Mouse (Mus musculus): ENCODE data around the gene Uba1y. TPM values are rescaled to one million over a fixed set of nuclear protein-coding genes. Genes with fewer than 3 reads are reported as not detected.

Uba1y gene
- not detected for polyA plus RNA-seq (2014; fragmentation: Illumina TruSeq; extraction: RNeasy Lipid Tissue Mini Kit (QIAGEN cat#74804); ENCODE audit: low read depth, low replicate concordance)

DNA sequence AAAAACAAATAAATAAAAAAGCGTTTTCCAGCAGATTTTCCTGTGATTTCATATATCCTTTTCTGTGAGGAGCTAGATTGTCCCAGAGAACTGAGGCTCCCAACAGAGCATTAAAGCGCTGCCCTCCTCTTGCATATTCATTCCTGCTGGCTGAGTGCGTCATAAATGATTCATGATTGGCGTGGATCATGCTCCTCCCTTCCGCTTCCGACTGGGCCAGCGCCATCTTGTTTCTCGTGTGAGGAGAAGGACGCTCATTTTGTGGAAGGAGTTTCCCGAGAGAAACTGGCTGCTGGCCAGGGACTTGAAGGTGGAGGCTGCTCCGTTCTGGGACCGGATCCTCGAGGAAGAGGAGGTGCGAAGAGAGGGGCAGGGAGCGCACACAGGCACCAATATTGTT is at the start of gene Uba1y:
Gene Uba1y (plus strand): TSS at position 254 of the 400 bp plus-strand sequence.

DNA sequence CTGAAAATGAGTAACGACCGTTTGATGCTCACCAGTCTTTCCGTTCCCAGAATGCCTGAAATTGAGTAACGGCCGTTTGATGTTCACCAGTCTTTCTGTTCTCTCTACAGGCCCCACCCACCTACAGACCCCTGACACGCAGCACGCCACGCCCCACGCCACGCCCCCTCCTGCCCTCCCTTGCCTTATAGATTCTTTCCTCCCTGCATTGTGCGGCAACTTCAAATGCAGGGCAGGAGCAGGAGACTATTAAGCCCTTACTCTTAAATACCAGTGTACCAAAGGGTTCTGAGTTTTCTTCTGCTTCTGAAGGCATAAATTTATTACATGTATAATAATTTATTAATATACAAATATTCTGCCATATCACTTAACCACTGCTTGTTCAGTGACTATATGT is 21.1 kb upstream of the Uba1y start, which contains the start of gene Zfy1:
Gene Zfy1 (minus strand): TSS at position 101 of the 400 bp plus-strand sequence.

Other genes with a start within 250 kb of the Uba1y start
- not detected for gene Zfy1, start 21.2 kb upstream of the Uba1y start, polyA plus RNA-seq (2014; fragmentation: Illumina TruSeq; extraction: RNeasy Lipid Tissue Mini Kit (QIAGEN cat#74804); ENCODE audit: low read depth, low replicate concordance)
- gene Kdm5d, start 79.1 kb downstream of the Uba1y start, polyA plus RNA-seq (2014; fragmentation: Illumina TruSeq; extraction: RNeasy Lipid Tissue Mini Kit (QIAGEN cat#74804); ENCODE audit: low read depth, low replicate concordance): not detected
- gene Eif2s3y, start 191.9 kb downstream of the Uba1y start, polyA plus RNA-seq (2014; fragmentation: Illumina TruSeq; extraction: RNeasy Lipid Tissue Mini Kit (QIAGEN cat#74804); ENCODE audit: low read depth, low replicate concordance): not detected